Mouse (Mus musculus): ENCODE measurements at regions not wholly inside any gene's neighbourhood (a gene's known extent, or its start where the extent isn't known, plus 50 kb on each side); places are given as distances from the start of the nearest gene placed in this dataset.
A peak's percentile ranks its signal among the peaks of the same experiment; 100 is the strongest.

GRCm38 (mm10) chr4:153542631-153543031 is 60.0 kb upstream of the Ajap1 start:
- no peak for DNase-seq

- DNase-seq = no peak
Observed at GRCm38 (mm10) chr4:153543900-153544648, 61.5 kb upstream of the Ajap1 start.

GRCm38 (mm10) chr4:153546709-153547108 is 64.1 kb upstream of the Ajap1 start:
- DNase-seq = no peak

- DNase-seq = no peak
Observed at GRCm38 (mm10) chr4:153547111-153547510, 64.5 kb upstream of the Ajap1 start.

- DNase-seq = peak; percentile 32
Observed at GRCm38 (mm10) chr4:153547871-153548270, 65.3 kb upstream of the Ajap1 start.

- DNase-seq = no peak
Observed at GRCm38 (mm10) chr4:153551291-153551690, 68.7 kb upstream of the Ajap1 start.

- DNase-seq = no peak
Observed at GRCm38 (mm10) chr4:153552483-153552882, 69.9 kb upstream of the Ajap1 start.

GRCm38 (mm10) chr4:153557812-153558608 is 75.4 kb upstream of the Ajap1 start:
- DNase-seq = peak; percentile 16

GRCm38 (mm10) chr4:153559568-153559967 is 77.0 kb upstream of the Ajap1 start:
- DNase-seq = no peak

GRCm38 (mm10) chr4:153560193-153560592 is 77.6 kb upstream of the Ajap1 start:
- no peak for DNase-seq

- no peak for DNase-seq
Observed at GRCm38 (mm10) chr4:153560956-153561355, 78.3 kb upstream of the Ajap1 start.

GRCm38 (mm10) chr4:153561991-153562390 is 79.4 kb upstream of the Ajap1 start:
- DNase-seq = no peak

GRCm38 (mm10) chr4:153567329-153567973 is 84.8 kb upstream of the Ajap1 start:
- DNase-seq = no peak

GRCm38 (mm10) chr4:153573180-153573769 is 90.7 kb upstream of the Ajap1 start:
- peak; percentile 16 for DNase-seq

GRCm38 (mm10) chr4:153593291-153593690 is 110.7 kb upstream of the Ajap1 start:
- no peak for DNase-seq

GRCm38 (mm10) chr4:153599794-153600370 is 117.3 kb upstream of the Ajap1 start:
- peak; percentile 20 for DNase-seq

GRCm38 (mm10) chr4:153602496-153602895 is 119.9 kb upstream of the Ajap1 start:
- DNase-seq = no peak

GRCm38 (mm10) chr4:153603056-153603840 is 120.6 kb upstream of the Ajap1 start:
- no peak for DNase-seq

GRCm38 (mm10) chr4:153603936-153604335 is 121.3 kb upstream of the Ajap1 start:
- peak; percentile 32 for DNase-seq

GRCm38 (mm10) chr4:153604695-153605485 is 122.3 kb upstream of the Ajap1 start:
- no peak for DNase-seq

- DNase-seq = no peak
Observed at GRCm38 (mm10) chr4:153616058-153616457, 133.4 kb upstream of the Ajap1 start.

All from right cerebral cortex, postnatal 4 days (tissue).